Mouse (Mus musculus) lung, embryonic 16.5 days (tissue): Measurements from ENCODE around the gene Zfp787. TPM values are rescaled to one million over a fixed set of nuclear protein-coding genes. Genes with fewer than 3 reads are reported as not detected.

Source experiments
- ATAC-seq: fragments of 200-750 bp; cut with Nextera tagmentation; 2 replicates; pipeline ENCODE4 v1.8.0; 2017; ENCODE audit warnings: low read depth, mild to moderate bottlenecking, moderate library complexity
- H3K27ac ChIP-seq: fragments of 300-500 bp; sonication (generic); 2 replicates; pipeline ENCODE4 v1.5.1; 2014; ENCODE audit warnings: mild to moderate bottlenecking, control low read depth, low read length
- H3K27me3 ChIP-seq: fragments of 300-500 bp; sonication (generic); 2 replicates; pipeline ENCODE4 v1.6.1; 2014; ENCODE audit warnings: low read depth, low read length, mixed read lengths; ENCODE audit not compliant: control insufficient read depth, insufficient read depth
- H3K36me3 ChIP-seq: fragments of 300-500 bp; sonication (generic); 2 replicates; pipeline ENCODE4 v1.6.1; 2014; ENCODE audit warnings: low read length; ENCODE audit not compliant: control insufficient read depth, insufficient read depth
- H3K4me1 ChIP-seq: fragments of 300-500 bp; sonication (generic); replicated peaks from 2 replicates; pipeline ENCODE4 v1.6.1; 2014; ENCODE audit warnings: low read length, mixed read lengths; ENCODE audit not compliant: control insufficient read depth, insufficient read depth
- H3K4me2 ChIP-seq: fragments of 300-500 bp; sonication (generic); 2 replicates; pipeline ENCODE4 v1.6.1; 2014; ENCODE audit warnings: low read depth, low read length, control low read depth
- H3K4me3 ChIP-seq: fragments of 300-500 bp; sonication (generic); 2 replicates; pipeline ENCODE4 v1.5.1; 2014; ENCODE audit warnings: mild to moderate bottlenecking, low read length, control low read depth
- H3K9ac ChIP-seq: fragments of 300-500 bp; sonication (generic); 2 replicates; pipeline ENCODE4 v1.6.1; 2014; ENCODE audit warnings: low read length, control low read depth
- H3K9me3 ChIP-seq: fragments of 300-500 bp; sonication (generic); 2 replicates; pipeline ENCODE4 v1.6.1; 2016; ENCODE audit warnings: low read length; ENCODE audit not compliant: control insufficient read depth
- WGBS: fragments of 180-500 bp; shearing (Covaris S2); extraction: QIAGEN DNeasy Blood & Tissue Kit; methylation state at CpG from one replicate; pipeline ENCODE4 v1.1.7; 2014; 5-methylcytosine and 5-hydroxymethylcytosine counted together
- polyA plus RNA-seq: library from polyadenylated mRNA; unstranded; fragments of >200 nt; fragmentation: Nextera tagmentation; extraction: Ambion mirVana; gene quantifications from 2 replicates; pipeline ENCODE4 v1.2.1, GENCODE M21; 2015

Zfp787 gene
- 22.6 and 23.0 TPM in 2 replicates for polyA plus RNA-seq

- Histone ChIP-seq H3K9me3 (no peaks in the 10 kb centered on the region), H3K27me3 (no peaks in the 10 kb centered on the region), H3K4me3 (peak within 1 kb of the TSS; percentile 74), H3K4me2 (peak within 1 kb of the TSS; percentile 64), H3K9ac (peak within 1 kb of the TSS; percentile 81), H3K27ac (peak within 1 kb of the TSS; percentile 93), H3K4me1 (peaks cover 20% of the 10 kb centered on the region), H3K36me3 (no peaks in the 10 kb centered on the region)
- WGBS, result 0% methylated on average over 53 of the region's 54 CpGs
- peak; percentile 96 for ATAC-seq
Measured at GRCm38 (mm10) chr7:6155901-6156411, at the start of gene Zfp787. Zfp787 (minus strand) TSS chr7:6155997.

- no peak for ATAC-seq
Measured at GRCm38 (mm10) chr7:6204200-6204599, 48.4 kb upstream of the Zfp787 start.

GRCm38 (mm10) chr7:6196790-6197189 is 41.0 kb upstream of the Zfp787 start, which contains the start of gene Galp:
Galp (plus strand) TSS chr7:6197090.
- Histone ChIP-seq H3K27ac (no peak within 1 kb of the TSS), H3K4me3 (no peak within 1 kb of the TSS), H3K36me3 (no peaks in the 10 kb centered on the region), H3K4me1 (no peaks in the 10 kb centered on the region), H3K9me3 (no peaks in the 10 kb centered on the region), H3K27me3 (no peaks in the 10 kb centered on the region), H3K4me2 (no peak within 1 kb of the TSS), H3K9ac (no peak within 1 kb of the TSS)
- no peak for ATAC-seq
- WGBS, result 64% methylated on average over 3 of the region's 3 CpGs

More at GRCm38 (mm10) chr7:6204200-6204599, 48.4 kb upstream of the Zfp787 start:
- H3K27me3 ChIP-seq, result no peaks in the 10 kb centered on the region
- H3K36me3 ChIP-seq, result no peaks in the 10 kb centered on the region
- H3K27ac ChIP-seq, result no peak overlapping the region
- H3K4me1 ChIP-seq, result no peaks in the 10 kb centered on the region
- no peak overlapping the region for H3K9ac ChIP-seq
- no peaks in the 10 kb centered on the region for H3K9me3 ChIP-seq
- no peak overlapping the region for H3K4me3 ChIP-seq
- no peak overlapping the region for H3K4me2 ChIP-seq
- 78% methylated on average over 3 of the region's 3 CpGs for whole genome bisulfite sequencing

GRCm38 (mm10) chr7:6195777-6196176 is 40.0 kb upstream of the Zfp787 start:
- Histone ChIP-seq H3K9me3 (no peaks in the 10 kb centered on the region), H3K27ac (no peak overlapping the region), H3K9ac (no peak overlapping the region), H3K4me2 (no peak overlapping the region), H3K27me3 (no peaks in the 10 kb centered on the region), H3K4me3 (no peak overlapping the region), H3K4me1 (no peaks in the 10 kb centered on the region), H3K36me3 (no peaks in the 10 kb centered on the region)
- 57% methylated on average over 2 of the region's 2 CpGs for WGBS
- ATAC-seq, result no peak

- Histone ChIP-seq H3K4me1 (no peaks in the 10 kb centered on the region), H3K9me3 (no peaks in the 10 kb centered on the region), H3K27ac (no peak overlapping the region), H3K9ac (no peak overlapping the region), H3K4me2 (no peak overlapping the region), H3K36me3 (peaks cover 4% of the 10 kb centered on the region; the same call in 1 of the 2 replicates), H3K27me3 (no peaks in the 10 kb centered on the region), H3K4me3 (no peak overlapping the region)
- ATAC-seq, result peak; percentile 64
- 19% methylated on average over 5 of the region's 5 CpGs for WGBS
Measured at GRCm38 (mm10) chr7:6194129-6194528, 38.3 kb upstream of the Zfp787 start.

GRCm38 (mm10) chr7:6191376-6191775 is 35.6 kb upstream of the Zfp787 start:
- Histone ChIP-seq H3K4me3 (no peak overlapping the region), H3K9ac (no peak overlapping the region), H3K27me3 (no peaks in the 10 kb centered on the region), H3K4me2 (no peak overlapping the region), H3K27ac (no peak overlapping the region), H3K9me3 (no peaks in the 10 kb centered on the region), H3K36me3 (peaks cover 21% of the 10 kb centered on the region), H3K4me1 (no peaks in the 10 kb centered on the region)
- WGBS, result 32% methylated on average over 3 of the region's 3 CpGs
- no peak for ATAC-seq

- Histone ChIP-seq H3K4me1 (no peaks in the 10 kb centered on the region), H3K4me2 (no peak overlapping the region), H3K27me3 (no peaks in the 10 kb centered on the region), H3K9ac (no peak overlapping the region), H3K4me3 (no peak overlapping the region), H3K36me3 (peaks cover 37% of the 10 kb centered on the region), H3K27ac (no peak overlapping the region), H3K9me3 (no peaks in the 10 kb centered on the region)
- no peak for ATAC-seq
- WGBS, result 50% methylated on average over 45 of the region's 45 CpGs
Measured at GRCm38 (mm10) chr7:6189542-6189941, 33.7 kb upstream of the Zfp787 start.

GRCm38 (mm10) chr7:6186756-6187155 is 31.0 kb upstream of the Zfp787 start:
- Histone ChIP-seq H3K9me3 (no peaks in the 10 kb centered on the region), H3K27ac (no peak overlapping the region), H3K4me1 (no peaks in the 10 kb centered on the region), H3K9ac (no peak overlapping the region), H3K36me3 (peaks cover 41% of the 10 kb centered on the region), H3K4me2 (no peak overlapping the region), H3K27me3 (no peaks in the 10 kb centered on the region), H3K4me3 (no peak overlapping the region)
- 89% methylated on average over 2 of the region's 2 CpGs for WGBS
- ATAC-seq, result no peak

- Histone ChIP-seq H3K4me3 (no peak overlapping the region), H3K27ac (no peak overlapping the region), H3K9me3 (no peaks in the 10 kb centered on the region), H3K27me3 (no peaks in the 10 kb centered on the region), H3K36me3 (peaks cover 41% of the 10 kb centered on the region), H3K9ac (no peak overlapping the region), H3K4me1 (no peaks in the 10 kb centered on the region), H3K4me2 (no peak overlapping the region)
- WGBS, result 93% methylated on average over 2 of the region's 2 CpGs
- no peak for ATAC-seq
Measured at GRCm38 (mm10) chr7:6186176-6186575, 30.4 kb upstream of the Zfp787 start.

- Histone ChIP-seq H3K9ac (no peak overlapping the region), H3K4me3 (no peak overlapping the region), H3K27ac (no peak overlapping the region), H3K4me2 (no peak overlapping the region), H3K36me3 (peaks cover 41% of the 10 kb centered on the region), H3K4me1 (no peaks in the 10 kb centered on the region), H3K9me3 (no peaks in the 10 kb centered on the region), H3K27me3 (no peaks in the 10 kb centered on the region)
- 93% methylated on average over 1 of the region's 1 CpGs for WGBS
- no peak for ATAC-seq
Measured at GRCm38 (mm10) chr7:6185391-6185790, 29.6 kb upstream of the Zfp787 start.
